Mouse (Mus musculus) kidney, adult 2 months (tissue): ENCODE results near the gene Ddost. TPM values are rescaled to one million over a fixed set of nuclear protein-coding genes. Genes with fewer than 3 reads are reported as not detected.

Experiments
- DNase-seq: peaks from one replicate; pipeline ENCODE4 v3.0.0; 2021
- H3K27ac ChIP-seq: fragments of 200-500 bp; 2 replicates; pipeline ENCODE4 v1.5.1; 2012; ENCODE audit warnings: low read depth, low read length, control low read depth, inconsistent platforms; ENCODE audit not compliant: insufficient read depth
- H3K27me3 ChIP-seq: fragments of 200-500 bp; replicated peaks from 2 replicates; pipeline ENCODE4 v1.6.1; 2012; ENCODE audit warnings: mild to moderate bottlenecking, moderate library complexity, low read length, inconsistent platforms; ENCODE audit not compliant: control insufficient read depth, insufficient read depth
- H3K36me3 ChIP-seq: fragments of 200-500 bp; 2 replicates; pipeline ENCODE4 v1.6.1; 2012; ENCODE audit warnings: mild to moderate bottlenecking, moderate library complexity, low read length, inconsistent platforms; ENCODE audit not compliant: control insufficient read depth, insufficient read depth
- H3K4me1 ChIP-seq: fragments of 200-500 bp; 2 replicates; pipeline ENCODE4 v1.6.1; 2011; ENCODE audit warnings: low read length; ENCODE audit not compliant: control insufficient read depth, insufficient read depth
- H3K4me3 ChIP-seq: fragments of 200-500 bp; 2 replicates; pipeline ENCODE4 v1.5.1; 2011; ENCODE audit warnings: mild to moderate bottlenecking, low read depth, low read length, control low read depth; ENCODE audit not compliant: insufficient read depth
- CTCF ChIP-seq: fragments of 200-500 bp; conservative IDR thresholded peaks from 2 replicates; pipeline ENCODE4 v1.5.1; 2011; ENCODE audit warnings: low read depth, mild to moderate bottlenecking, control low read depth, low read length, moderate library complexity, mixed read lengths; ENCODE audit not compliant: insufficient read depth, insufficient read length
- POLR2A ChIP-seq: fragments of 200-500 bp; IDR thresholded peaks from one replicate; pipeline ENCODE4 v1.6.1; 2011; ENCODE audit warnings: low read depth, low read length, control low read depth
- WGBS: fragments of 180-500 bp; shearing (Covaris S2); methylation state at CpG from one replicate; pipeline ENCODE4 v1.1.7; 2018; 5-methylcytosine and 5-hydroxymethylcytosine counted together
- polyA plus RNA-seq: library from polyadenylated mRNA; depleted of rRNA; stranded (reverse); fragments of >200 nt; gene quantifications from 2 replicates; pipeline ENCODE4 v1.2.3, GENCODE M21; 2012

Gene Ddost
- polyA plus RNA-seq, 1 experiment: 157 TPM

DNA sequence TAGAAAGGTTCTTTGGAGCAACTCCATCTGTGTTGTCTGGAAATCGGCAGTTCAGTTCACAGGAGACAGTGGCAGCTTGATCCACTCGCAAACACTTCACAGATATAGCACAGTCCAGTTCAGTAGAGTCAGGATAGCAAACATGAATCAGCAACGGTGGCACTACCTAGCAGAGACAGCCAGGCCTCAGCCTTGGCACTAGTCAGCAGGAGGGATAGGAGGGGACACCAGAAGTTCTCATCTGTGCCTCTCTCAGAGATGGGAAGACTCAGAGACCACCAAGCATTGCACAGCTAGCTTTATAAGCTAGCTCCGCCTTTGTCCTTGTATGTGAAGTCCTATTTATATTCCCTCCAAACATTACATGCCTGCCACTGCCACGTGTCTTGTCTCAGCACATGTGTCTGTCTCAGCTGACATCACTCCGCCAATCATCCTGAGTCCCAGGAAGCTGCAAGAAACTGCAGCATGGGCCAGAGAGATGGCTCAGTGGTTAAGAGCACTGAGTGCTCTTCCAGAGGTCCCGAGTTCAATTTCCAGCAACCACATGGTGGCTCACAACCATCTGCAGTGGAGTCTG, 23.5 kb downstream of the Ddost start:
- Histone ChIP-seq H3K27me3 (no peaks in the 10 kb centered on the region), H3K4me3 (peak overlapping the region; percentile 18; the same call in 1 of the 2 replicates), H3K36me3 (no peaks in the 10 kb centered on the region), H3K27ac (peak overlapping the region; percentile 82; the same call in 1 of the 2 replicates), H3K4me1 (peaks cover 7% of the 10 kb centered on the region; the same call in 1 of the 2 replicates)
- TF ChIP-seq POLR2A (no peak), CTCF (no peak)
- whole genome bisulfite sequencing: 64% methylated on average over 7 of the region's 7 CpGs
- no peak for DNase-seq

DNA sequence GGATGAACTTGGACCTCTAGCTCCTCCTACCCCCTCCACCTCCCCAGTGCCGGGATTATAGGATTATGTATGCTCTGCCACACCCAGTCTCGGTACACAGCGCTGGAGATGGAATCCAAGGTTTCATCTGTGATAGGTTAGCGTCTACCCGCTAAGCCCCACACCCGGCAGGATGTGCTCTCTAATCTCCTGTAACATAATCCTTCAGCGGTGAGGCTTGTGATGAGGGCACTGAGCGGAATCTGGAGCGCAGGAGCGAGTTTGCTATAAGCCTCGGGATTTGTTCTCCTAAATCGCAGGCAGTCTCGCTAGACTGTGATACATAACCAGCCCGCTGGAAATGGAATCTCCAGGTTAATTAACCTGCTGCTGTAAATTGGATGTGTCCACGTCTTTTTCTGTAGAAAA, 25.7 kb downstream of the Ddost start:
- Histone ChIP-seq H3K27me3 (no peaks in the 10 kb centered on the region), H3K4me1 (peaks cover 4% of the 10 kb centered on the region; the same call in 1 of the 2 replicates), H3K27ac (no peak overlapping the region), H3K36me3 (no peaks in the 10 kb centered on the region), H3K4me3 (no peak overlapping the region)
- no peak for DNase-seq
- TF ChIP-seq CTCF (no peak), POLR2A (no peak)
- WGBS: 20% methylated on average over 15 of the region's 15 CpGs

GRCm38 (mm10) chr4:138331647-138332046, 27.1 kb downstream of the Ddost start:
- no peak for DNase-seq
- Histone ChIP-seq H3K36me3 (no peaks in the 10 kb centered on the region), H3K4me1 (peaks cover under 1% of the 10 kb centered on the region; the same call in 1 of the 2 replicates), H3K27ac (no peak overlapping the region), H3K27me3 (no peaks in the 10 kb centered on the region), H3K4me3 (no peak overlapping the region)
- no peak for TF ChIP-seq CTCF
- TF ChIP-seq POLR2A: no peak
- WGBS: 86% methylated on average over 9 of the region's 9 CpGs

GRCm38 (mm10) chr4:138333135-138333534, 28.6 kb downstream of the Ddost start:
- Histone ChIP-seq H3K27me3 (no peaks in the 10 kb centered on the region), H3K36me3 (no peaks in the 10 kb centered on the region), H3K4me3 (no peak overlapping the region), H3K27ac (no peak overlapping the region), H3K4me1 (no peaks in the 10 kb centered on the region)
- no peak for DNase-seq
- 87% methylated on average over 4 of the region's 4 CpGs for WGBS
- no peak for TF ChIP-seq POLR2A
- no peak for TF ChIP-seq CTCF

- 87% methylated on average over 12 of the region's 12 CpGs for WGBS
- Histone ChIP-seq H3K4me3 (no peak overlapping the region), H3K4me1 (no peaks in the 10 kb centered on the region), H3K27me3 (no peaks in the 10 kb centered on the region), H3K27ac (no peak overlapping the region), H3K36me3 (no peaks in the 10 kb centered on the region)
- no peak for DNase-seq
- TF ChIP-seq CTCF (no peak), POLR2A (no peak)
Measured at GRCm38 (mm10) chr4:138335036-138335435, 30.5 kb downstream of the Ddost start.

DNA sequence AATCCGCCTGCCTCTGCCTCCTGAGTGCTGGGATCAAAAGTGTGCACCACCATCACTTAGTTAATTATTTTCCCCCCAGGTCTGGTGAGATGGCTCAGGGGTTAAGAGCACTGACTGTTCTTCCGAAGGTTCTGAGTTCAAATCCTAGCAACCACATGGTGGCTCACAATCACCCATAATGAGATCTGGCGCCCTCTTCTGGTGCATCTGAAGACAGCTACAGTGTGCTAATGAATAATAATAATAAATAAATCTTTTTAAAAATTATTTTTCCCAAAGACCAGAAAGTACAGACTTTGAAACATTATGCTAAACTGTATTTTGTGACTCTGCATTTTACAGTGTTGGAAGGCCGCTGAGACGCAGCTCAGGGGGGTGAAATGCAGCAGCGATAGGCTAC, 31.1 kb downstream of the Ddost start:
- 0 out of 2 replicates have a peak, but pooled peaks cover 2% of the 10 kb centered on the region for H3K4me1 ChIP-seq
- H3K4me3 ChIP-seq: no peak overlapping the region
- TF ChIP-seq CTCF (0 out of 2 replicates have a peak, but pooled peaks have one; percentile 10), POLR2A (no peak)
- no peaks in the 10 kb centered on the region for H3K36me3 ChIP-seq
- H3K27me3 ChIP-seq: no peaks in the 10 kb centered on the region
- no peak for DNase-seq
- no peak overlapping the region for H3K27ac ChIP-seq
- 88% methylated on average over 6 of the region's 6 CpGs for WGBS

- H3K27me3 ChIP-seq: no peaks in the 10 kb centered on the region
- no peaks in the 10 kb centered on the region; the same call in 1 of the 2 replicates for H3K36me3 ChIP-seq
- peaks cover 4% of the 10 kb centered on the region; the same call in 1 of the 2 replicates for H3K4me1 ChIP-seq
- 80% methylated on average over 5 of the region's 5 CpGs for WGBS
- TF ChIP-seq CTCF (no peak), POLR2A (no peak)
- DNase-seq: no peak
- H3K27ac ChIP-seq: no peak overlapping the region
- no peak overlapping the region for H3K4me3 ChIP-seq
Measured at GRCm38 (mm10) chr4:138336876-138337275, 32.3 kb downstream of the Ddost start.
